Mouse (Mus musculus) kidney, adult 8-10 months (tissue): ENCODE data around the gene R3hdml.
A peak's percentile ranks its signal among the peaks of the same experiment; 100 is the strongest.
"Not testable (repeated sequence)": the region's sequence is repeated elsewhere in the genome, so short reads cannot be mapped to it uniquely, and the experiment has no call there.

Experiments used
- DNase-seq, 2 experiments: peaks; one replicate each; pipeline ENCODE4 v3.0.0; 2022

The R3hdml gene

DNA sequence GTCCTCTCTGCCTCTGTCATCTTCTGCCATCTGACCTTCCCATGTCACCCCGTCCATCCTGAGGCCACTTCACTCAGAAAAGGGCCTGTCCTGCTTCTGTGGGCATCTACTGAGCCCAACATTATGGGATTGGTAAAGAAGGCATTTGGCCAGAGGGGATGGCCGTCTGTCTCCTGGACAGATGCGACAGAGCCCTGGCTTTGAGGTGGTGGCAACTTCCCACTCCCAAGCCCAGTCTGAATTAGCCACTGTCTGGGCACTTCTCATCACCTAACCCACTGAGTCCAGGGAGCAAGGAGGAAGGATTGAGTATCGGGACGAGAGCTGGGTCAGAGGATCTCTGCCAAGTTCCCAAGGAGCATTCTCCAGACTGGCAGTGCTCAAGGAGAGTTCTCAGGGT, at the start of gene R3hdml:
Gene R3hdml, plus strand, starts transcription at position 301 of the 400 bp plus-strand sequence.
- no peak for DNase-seq

DNA sequence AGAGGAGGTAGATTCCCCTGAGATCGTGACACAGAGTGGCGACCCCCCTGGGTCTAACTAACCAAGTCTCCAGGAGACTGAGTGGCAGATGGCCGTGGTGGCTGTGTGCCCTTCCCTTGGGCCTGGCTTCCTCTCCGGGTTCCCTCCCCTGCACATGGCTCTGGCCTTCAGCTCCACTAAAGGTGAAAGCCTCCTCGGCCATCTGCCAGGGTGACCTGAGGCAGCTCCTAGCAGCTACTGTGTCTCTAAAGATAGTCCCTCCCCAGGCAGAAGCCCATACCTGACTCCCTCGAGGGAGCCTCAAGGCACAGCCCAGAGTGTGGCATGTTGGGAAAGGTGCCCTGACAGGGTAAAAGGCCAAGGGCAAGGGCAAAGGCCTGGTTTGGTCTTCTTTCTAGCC, 48.6 kb upstream of the R3hdml start:
- DNase-seq, result no peak

DNA sequence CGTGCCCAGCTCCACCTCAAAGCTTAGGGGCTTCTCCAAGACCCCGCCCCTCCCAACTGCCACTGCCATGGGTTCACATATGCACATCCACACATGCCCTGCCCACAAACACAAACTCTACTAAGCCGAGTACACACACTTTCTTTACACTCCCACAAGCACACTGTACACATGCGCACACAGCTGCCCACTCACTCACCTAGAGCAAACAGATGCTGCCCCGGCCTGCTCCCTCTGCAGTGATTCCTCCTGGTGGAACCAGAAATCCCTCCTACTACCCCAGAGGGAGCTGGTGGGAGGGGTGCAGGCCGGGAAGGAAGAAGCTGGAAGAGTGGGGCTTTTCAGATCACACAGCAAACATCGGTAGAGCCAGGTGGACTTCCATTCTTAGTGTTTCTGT, 48.1 kb upstream of the R3hdml start:
- no peak for DNase-seq

DNA sequence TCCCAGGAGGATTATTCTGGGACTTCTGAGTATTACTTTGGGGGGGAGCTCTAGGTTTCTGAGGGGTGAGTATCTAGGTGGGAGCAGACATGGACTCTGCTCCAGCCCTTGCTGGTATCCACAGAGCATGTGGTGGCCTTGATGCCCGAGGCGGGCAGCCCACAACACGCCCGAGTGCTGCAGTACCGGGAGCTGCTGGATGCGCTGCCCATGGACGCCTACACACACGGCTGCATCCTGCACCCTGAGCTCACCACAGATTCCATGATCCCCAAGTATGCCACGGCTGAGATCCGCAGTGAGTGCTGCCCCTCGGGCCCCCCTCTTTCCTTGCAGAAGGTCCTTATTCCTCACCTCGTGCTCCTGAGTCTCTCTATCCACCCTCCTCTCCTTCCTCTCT, 44.7 kb upstream of the R3hdml start:
- no peak for DNase-seq

DNA sequence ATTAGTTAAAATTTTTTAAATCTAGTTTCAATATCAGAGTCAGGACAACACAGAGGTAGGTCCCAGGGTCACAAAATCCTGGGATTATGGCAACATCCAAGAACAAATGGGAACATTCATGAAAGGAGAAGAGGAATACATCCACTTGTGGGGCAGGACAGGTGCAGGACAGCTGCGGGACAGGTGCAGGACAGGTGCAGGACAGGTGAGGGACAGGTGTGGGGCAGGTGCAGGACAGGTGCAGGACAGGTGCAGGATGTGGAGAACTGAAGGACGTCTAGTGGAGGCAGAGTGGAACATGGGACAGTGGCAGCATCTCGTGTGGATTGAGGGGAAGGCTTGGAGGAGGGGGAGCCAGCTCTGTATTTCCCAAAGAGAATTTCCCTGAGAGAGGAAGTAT, 42.8 kb upstream of the R3hdml start:
- DNase-seq, result no peak

DNA sequence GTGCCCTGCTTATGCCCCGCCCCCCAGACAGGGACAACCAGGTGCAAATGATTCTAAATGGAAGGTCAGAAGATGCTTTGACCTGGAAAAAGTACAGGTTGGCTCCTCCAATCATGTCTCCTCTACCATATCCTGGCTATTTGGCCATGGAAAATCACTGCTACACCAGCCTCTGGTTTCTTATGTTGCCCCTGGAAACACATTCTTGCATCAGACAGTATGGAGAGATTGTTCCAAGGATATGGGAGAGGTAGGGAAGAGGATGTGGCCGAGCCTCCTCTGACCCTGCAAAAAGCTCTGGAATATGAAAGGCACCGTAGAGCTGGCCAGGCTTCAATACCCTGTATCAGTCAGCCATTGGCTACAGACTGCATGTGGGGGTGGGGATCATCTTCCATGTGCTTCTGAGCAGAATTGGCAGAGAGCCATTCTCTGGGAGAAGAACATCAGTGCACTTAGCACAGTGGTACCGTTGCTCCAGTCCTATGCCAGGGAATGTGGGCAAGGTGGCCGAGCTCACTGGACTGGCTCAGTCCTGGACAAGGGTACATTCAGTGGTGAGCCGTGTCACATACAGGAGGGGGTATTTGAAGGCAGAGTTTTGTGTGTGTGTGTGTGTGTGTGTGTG, 41.3 kb upstream of the R3hdml start:
- no peak for DNase-seq

DNA sequence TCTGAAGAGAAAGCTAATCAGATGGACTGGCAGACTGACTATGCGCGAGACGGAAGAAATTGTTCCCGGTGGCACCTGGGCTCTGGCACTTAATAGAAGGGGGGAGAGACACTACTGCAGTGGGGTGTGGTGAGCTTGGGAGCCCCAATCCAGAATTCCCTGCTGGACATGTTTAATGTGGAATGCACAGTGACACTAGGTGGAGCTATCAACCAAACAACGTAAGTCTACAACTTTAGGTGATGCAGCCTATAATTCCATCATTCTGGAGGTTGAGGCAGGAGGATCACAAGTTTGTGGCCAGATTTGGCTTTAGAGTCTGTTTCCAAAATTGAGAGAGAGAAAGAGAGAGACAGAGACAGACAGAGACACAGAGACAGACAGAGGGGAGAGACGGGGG, 39.4 kb upstream of the R3hdml start:
- no peak for DNase-seq

DNA sequence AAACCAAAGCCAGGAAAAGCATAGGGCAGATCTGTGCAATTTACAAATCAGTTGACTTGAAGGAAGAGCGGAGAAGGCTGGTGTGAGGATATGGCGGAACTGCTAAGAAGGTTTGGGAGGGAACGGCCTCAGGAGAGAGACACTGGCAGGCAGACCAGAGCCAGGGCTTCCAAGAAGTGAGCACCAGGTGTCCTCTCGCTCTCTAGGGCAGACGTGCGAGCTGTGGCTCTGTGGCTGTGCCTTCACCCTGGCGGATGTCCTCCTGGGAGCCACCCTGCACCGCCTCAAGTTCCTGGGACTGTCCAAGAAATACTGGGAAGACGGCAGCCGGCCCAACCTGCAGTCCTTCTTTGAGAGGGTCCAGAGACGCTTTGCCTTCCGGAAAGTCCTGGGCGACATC, 38.7 kb upstream of the R3hdml start:
- no peak for DNase-seq

DNA sequence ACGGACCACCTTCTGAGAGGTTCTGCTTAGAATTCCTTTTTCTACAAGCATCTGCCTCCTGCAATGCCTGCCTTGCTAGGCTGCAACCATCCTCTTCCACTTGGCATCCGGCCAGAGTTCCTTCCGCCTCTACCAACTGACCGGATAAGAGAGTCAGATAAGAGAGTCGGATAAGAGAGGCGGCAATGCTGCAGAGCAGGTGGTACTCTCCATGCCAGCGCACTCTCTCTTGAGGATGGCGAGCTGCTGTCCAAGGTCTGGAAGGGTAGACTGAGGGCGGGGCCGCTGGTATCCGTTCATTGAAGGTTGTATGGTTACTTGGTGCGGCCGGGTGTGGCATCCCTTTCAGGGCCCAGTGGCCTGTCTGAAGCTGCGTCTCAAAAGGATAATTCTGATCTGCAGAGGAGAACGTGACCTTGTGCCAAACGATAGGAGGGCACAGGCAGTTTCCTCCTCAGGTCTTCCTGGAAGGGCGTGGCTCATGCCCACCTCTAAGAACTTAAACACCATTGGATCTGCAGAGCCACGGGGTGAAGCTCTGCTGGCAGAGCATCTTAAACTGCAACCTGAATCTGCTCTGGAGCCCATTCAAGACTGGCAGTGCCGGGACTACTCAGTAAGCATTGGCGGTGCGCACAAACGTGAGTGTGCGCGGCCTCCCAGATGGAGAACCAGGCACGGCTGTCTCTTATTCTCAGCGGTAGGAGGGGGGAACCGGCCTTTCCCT, 33.4 kb upstream of the R3hdml start:
- DNase-seq, result no peak

DNA sequence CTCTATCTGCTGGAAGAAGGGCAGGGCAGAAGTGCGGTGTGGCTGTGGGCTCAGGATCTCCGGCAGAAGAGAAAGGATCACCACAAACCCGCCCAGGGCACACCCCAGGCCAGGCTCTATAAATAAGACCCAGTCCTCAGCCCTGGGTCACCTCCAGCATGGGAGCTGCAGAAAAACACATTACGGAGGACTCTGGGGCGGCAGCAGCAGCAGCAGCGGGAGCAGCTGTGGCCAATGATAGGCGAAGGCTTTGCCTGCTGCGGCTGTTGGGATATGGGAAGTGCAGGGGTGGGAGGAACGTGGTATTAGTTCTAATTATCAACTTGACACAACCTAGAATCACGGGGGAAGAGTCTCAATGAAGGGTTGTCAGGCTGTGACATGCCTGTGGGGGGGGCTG, 32.7 kb upstream of the R3hdml start:
- no peak for DNase-seq

DNA sequence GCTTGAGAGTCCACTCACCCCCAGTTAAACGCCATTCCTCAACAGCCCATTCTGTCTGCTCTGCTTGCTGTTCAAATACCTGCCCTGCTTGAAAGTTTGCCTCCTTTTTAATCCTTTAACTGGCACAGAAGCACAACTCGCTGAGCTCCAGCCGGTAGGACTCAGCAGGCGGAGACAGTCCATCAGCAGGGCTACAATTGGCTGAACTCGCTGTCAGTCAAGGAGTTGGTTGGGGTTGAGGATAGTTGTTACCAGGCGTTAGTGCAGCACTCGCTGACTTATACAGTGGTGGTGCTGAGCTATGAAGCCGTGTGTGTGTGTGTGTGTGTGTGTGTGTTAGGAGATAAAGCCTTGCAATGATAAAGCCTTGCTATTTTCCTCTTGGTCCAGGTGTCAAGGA, 31.5 kb upstream of the R3hdml start:
- DNase-seq, result no peak

DNA sequence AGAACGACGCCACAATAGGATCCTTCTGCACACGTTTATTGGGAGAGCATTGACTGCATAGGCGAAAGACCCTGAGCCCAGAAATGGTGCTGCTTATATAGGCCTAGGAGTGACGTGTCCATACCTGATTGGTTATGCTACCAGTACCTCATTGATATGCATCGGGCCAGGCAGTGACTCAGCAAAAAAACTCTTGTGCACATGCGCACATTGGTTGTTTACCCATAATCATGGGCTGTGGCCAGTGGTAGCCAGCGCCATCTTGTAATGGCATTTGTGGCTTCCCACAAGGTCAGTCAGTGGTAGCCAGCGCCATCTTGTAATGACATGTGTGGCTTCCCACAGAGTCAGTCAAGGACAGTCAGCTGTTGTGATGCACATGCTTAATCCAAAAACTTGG, 30.8 kb upstream of the R3hdml start:
- not testable (repeated sequence) for DNase-seq

DNA sequence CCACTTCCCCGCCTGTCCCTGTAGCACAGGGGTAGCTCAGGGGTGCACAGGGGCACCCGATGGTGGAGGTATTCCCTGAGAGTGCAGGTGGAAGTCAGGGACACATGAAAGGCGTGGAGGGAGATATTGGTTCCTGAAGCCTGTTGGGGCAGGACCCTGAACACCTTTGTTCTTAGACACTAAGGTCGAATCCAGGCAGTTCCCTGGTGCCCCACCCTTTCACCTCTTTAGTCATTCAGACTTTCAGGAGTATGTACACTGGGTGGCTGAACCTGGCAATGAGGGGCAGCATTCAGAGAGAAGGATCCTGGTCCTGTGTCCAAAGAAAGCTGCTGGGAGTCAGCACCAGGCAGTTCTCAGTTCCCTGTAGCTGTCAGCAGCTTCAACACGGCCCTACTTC, 29.7 kb upstream of the R3hdml start:
- no peak for DNase-seq

DNA sequence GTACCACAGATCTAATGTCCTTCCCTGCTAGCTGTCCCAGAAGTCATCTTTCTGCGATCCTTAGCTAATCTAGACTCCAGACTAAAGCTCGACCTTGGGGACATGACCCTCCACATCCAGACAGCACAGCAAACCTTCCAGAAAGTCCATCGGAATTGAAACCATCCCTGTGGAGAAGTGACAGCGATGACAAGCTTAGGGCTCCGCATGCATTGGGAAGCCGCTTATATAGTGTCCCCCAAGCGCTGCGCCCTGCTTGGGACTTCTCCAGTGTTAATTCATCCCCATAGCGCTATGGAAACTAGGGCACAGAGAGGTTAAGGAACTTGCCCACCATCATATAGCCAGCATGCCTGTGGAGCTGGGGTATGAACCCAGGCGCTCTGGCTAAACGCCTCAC, 29.3 kb upstream of the R3hdml start:
- no peak for DNase-seq

DNA sequence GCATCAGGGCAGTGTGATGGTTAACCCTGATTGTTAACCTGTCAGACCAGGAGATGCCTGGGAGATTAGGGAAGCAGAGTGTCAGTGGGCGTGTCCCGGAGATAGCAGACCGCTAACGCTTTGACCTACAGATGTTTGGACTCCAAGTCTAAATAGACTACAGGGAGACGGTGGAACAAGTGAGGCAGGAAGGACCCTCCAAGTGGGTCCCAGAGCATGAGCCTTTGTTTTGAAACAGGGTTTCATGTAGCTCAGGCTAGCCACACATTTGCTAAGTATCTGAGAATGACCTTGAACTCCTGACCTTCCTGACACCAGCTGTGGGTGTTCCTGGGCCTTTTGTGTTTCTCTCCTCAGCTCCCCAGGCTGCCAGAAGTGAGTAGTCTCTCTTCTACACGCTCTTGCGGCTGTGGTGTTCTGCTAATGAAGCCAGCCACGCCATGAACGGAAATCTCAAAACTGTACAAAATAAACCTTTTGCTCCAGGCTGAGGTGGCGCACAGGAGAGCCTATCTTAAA, 28.8 kb upstream of the R3hdml start:
- DNase-seq, result no peak

DNA sequence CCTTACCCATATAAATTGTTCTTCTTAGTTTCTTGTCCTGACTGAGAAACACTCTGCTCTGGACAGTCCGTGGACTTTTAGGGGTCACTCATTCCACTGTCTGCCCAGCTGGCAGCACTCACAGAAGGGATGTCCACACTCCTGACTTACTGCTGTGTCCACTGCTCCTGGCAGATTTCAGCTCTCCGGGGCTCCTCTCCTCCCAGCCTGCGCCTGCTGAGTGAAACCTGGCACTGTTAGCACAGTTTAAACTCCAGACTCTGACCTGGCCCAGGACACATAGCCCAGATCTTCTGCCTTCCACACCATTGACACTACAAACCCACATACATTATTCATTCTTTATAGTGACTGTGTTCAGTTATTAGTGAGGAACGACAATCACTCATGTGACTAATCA, 28.1 kb upstream of the R3hdml start:
- no peak for DNase-seq

DNA sequence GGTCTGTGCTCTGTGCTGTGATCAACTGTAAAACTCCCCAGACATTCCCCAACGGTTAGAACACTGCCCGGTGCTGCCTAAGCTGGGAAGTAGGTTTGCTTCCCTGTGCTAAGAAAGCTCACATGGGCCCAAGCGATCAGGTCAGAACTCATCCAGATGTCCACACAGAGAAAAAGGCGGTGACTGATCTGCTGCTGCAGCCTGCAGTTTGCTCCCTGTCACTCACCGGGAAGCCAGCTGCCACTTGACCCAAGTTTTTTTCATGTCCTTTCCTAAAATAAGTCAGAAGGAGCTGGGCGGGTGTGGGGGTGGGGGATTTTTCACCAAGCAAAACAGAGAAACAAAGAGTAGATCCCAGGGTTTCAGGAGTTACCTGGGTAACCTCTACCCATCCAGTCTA, 27.6 kb upstream of the R3hdml start:
- DNase-seq, result no peak

DNA sequence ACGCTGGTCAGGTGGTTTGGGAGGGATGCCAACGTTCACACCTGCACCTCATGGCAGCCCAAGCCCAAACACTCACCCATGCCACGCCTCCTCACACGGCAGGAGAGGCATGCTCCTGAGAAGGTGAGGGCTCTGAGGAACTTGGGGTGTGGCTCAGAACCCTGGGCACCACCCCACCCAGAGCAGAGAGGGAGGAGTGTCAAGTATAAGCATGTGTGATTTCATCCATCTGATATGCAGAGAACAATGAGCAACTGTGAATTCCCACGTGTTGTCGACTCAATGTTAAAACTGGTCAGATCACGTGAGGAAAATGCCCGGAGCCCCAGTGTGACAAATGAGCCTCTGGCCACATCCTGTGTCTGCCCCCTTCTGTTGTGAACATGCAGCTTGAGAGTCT, 25.3 kb upstream of the R3hdml start:
- no peak for DNase-seq

DNA sequence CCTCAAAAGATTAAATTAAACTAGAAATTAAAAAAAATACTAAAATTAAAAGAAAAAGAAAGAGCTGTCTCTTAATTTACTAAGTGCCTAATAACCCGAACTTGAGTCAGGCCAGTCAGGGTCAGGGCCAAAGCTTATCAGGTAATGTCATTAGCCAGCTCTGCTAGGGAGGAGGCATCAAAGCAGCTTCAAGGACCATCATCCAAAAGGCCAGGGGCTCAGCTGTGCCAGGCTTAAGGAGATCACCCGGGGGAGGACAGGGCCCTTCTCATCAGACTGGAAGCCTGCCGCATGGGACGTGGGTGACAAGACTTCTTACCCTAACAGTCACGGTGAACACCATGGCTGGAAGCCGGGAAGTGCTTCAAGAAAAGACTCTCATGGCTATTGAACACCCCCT, 24.5 kb upstream of the R3hdml start:
- DNase-seq, result no peak

DNA sequence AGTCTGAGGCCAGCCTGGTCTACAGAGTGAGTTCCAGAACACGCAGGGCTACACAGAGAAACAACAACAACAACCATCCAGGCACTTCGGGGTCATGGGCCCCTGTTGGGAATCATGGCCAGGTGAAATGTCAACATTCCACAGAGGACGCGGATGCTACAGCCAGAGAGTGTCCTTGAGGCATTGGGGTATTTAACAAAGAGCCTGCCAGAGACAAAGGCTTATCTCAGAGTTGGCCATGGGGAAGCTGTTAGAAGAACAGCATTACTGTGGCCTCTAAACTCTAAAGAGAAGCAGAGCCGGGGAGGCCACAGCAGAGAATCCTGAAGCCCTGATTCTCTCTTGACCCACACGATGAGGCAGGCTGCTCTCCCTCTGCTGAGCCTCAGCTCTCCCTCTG, 23.3 kb upstream of the R3hdml start:
- no peak for DNase-seq

DNA sequence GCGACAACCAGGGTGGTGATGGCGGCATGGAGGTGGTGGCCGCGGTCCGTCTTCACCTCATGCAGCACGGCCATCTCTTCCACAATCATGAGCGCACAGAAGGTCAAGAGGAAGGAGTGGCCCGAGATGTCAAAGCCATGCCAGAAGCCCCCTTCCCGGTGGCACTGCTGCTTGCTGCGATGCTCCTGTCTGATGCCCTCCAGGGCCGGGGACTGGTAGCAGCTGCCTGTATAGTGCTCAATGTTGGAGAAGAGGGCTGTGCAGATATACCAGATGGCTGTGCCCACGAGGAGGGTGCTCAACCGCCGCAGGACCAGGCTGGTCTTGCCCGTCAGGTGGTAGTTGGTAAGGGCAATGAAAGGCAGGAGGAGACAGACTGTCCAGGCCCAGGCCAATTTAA, 22.4 kb upstream of the R3hdml start:
- no peak for DNase-seq

DNA sequence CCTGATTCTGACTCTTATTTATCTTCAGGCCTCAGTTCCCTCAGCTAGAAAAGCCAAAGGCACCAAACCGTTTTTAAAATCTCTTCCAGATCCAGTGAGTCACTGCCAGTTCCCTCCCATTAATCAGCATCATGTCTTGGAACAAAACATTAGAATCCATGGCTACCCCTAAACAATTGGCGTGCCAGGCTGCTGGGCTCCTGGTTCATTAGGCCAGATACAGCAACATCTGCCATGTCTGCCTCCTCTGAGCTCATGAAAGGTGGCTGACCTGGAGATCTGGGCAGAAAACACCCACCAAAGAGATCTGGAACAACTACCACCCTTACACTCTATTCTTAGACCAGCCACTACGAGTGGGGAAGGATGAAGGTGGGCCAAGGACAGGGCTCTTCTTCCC, 21.0 kb upstream of the R3hdml start:
- no peak for DNase-seq

DNA sequence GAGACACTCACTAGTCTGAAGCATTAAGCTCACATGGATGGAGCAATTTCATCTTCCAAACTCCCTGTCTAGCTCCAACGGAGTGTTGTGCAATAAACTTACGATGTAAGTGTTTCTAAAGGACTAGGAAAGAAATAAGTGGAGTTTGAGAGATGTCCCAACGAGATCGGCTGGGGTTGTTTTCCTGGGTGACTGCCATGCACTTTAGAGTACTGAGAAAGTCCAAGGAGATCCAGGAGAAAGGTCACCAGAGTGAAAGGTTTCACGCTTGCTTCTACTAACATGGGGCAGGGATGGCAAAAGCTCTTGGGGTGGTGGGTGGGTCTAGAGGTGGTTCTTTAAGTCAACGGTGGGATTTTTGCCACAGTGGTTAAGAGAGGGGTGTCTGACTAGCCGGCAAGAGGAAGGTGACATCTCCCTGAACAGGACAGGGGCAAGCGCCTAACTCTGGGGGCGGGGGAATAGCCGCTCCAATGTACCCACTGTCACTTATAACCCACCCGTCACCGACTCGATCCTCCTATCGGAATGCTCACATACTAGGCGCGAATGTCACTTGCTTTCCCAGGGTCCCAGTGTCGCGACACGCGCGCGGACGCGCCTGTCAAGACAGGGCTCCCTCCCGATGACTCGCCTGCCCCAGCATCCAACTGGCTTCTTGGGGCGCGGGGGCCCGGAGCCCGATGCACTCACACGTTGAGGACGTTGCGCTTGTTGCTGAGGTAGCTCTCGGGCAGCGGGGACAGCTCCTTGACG, 20.2 kb upstream of the R3hdml start:
- peak; percentile 44 to 49 for DNase-seq

DNA sequence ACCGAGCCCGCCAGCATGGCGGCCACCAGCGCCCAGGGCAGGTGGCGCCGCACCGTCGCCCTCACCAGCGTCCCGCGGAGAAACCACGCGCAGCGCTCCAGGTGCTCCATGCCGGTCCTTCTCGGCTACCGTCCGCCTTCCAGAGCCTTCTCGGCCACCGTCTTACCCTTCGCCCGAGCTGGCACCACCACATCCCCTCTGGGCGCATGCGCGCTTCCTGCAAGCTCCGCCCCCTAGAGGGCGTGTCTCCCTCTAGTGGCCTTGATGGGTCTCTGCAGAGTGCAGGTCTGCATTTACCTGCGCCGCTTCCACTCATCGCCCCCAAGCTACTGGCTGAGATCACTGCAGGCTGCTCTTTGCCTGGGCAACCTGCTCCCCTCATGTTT, 19.7 kb upstream of the R3hdml start, which contains the start of gene Fitm2:
Gene Fitm2, minus strand, starts transcription at position 164 of the 386 bp plus-strand sequence.
- DNase-seq, result peak; percentile 94 to 96
